Mouse (Mus musculus) lung, embryonic 15.5 days (tissue): ENCODE results near the gene Pgap1. TPM values are rescaled to one million over a fixed set of nuclear protein-coding genes. Genes with fewer than 3 reads are reported as not detected.

Source experiments
- ATAC-seq: fragments of 200-750 bp; cut with Nextera tagmentation; 2 replicates; pipeline ENCODE4 v1.8.0; 2017; ENCODE audit warnings: moderate number of reproducible peaks, borderline replicate concordance; ENCODE audit not compliant: low FRiP score, low TSS enrichment; ENCODE audit errors: extremely low read depth
- H3K27ac ChIP-seq: fragments of 300-500 bp; sonication (generic); 2 replicates; pipeline ENCODE4 v1.5.1; 2015; ENCODE audit warnings: moderate library complexity, mild to moderate bottlenecking, inconsistent platforms
- H3K27me3 ChIP-seq: fragments of 300-500 bp; sonication (generic); 2 replicates; pipeline ENCODE4 v1.6.1; 2015; ENCODE audit warnings: inconsistent platforms
- H3K36me3 ChIP-seq: fragments of 300-500 bp; sonication (generic); 2 replicates; pipeline ENCODE4 v1.6.1; 2015; ENCODE audit warnings: inconsistent platforms
- H3K4me1 ChIP-seq: fragments of 300-500 bp; sonication (generic); 2 replicates; pipeline ENCODE4 v1.6.1; 2015; ENCODE audit warnings: inconsistent platforms
- H3K4me2 ChIP-seq: fragments of 300-500 bp; sonication (generic); 2 replicates; pipeline ENCODE4 v1.6.1; 2015; ENCODE audit warnings: inconsistent platforms, mild to moderate bottlenecking, moderate library complexity
- H3K4me3 ChIP-seq: fragments of 300-500 bp; sonication (generic); 2 replicates; pipeline ENCODE4 v1.5.1; 2015; ENCODE audit warnings: mild to moderate bottlenecking, inconsistent platforms
- H3K9ac ChIP-seq: fragments of 300-500 bp; sonication (generic); 2 replicates; pipeline ENCODE4 v1.6.1; 2015; ENCODE audit warnings: inconsistent platforms
- H3K9me3 ChIP-seq: fragments of 300-500 bp; sonication (generic); 2 replicates; pipeline ENCODE4 v1.6.1; 2016; ENCODE audit warnings: inconsistent platforms
- WGBS: fragments of 180-500 bp; shearing (Covaris S2); methylation state at CpG from one replicate; pipeline ENCODE4 v1.1.7; 2015; 5-methylcytosine and 5-hydroxymethylcytosine counted together
- polyA plus RNA-seq: library from polyadenylated mRNA; unstranded; fragments of >200 nt; fragmentation: Nextera tagmentation; extraction: Ambion mirVana; gene quantifications from 2 replicates; pipeline ENCODE4 v1.2.1, GENCODE M21; 2015

Gene Pgap1
- polyA plus RNA-seq, 1 experiment from 2014 or later: 5.5 TPM

DNA sequence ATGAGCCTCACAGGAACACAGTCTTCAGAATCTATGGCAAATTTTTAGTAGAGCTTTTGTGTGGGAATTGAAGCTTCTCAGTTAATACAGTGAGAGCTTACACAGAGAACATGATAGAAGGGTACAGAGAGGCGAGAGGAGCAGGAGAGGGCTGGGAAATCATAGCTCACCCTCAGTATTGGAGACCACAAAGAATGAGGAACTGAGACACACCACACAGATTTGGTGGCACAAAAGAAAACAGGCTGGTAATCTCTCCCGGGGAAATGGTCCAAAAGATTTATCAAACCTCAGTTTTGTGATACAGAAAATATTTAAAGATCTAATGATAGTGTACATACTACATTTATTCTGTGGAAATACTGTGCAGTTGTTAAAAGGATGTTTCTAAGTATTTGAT is 11.6 kb upstream of the Pgap1 start:
- Histone ChIP-seq H3K27ac (no peak overlapping the region), H3K36me3 (no peaks in the 10 kb centered on the region), H3K9me3 (no peaks in the 10 kb centered on the region), H3K9ac (no peak overlapping the region), H3K4me2 (no peak overlapping the region), H3K4me3 (no peak overlapping the region), H3K27me3 (no peaks in the 10 kb centered on the region), H3K4me1 (no peaks in the 10 kb centered on the region)
- no peak for ATAC-seq
- 71% methylated on average over 2 of the region's 2 CpGs for WGBS

DNA sequence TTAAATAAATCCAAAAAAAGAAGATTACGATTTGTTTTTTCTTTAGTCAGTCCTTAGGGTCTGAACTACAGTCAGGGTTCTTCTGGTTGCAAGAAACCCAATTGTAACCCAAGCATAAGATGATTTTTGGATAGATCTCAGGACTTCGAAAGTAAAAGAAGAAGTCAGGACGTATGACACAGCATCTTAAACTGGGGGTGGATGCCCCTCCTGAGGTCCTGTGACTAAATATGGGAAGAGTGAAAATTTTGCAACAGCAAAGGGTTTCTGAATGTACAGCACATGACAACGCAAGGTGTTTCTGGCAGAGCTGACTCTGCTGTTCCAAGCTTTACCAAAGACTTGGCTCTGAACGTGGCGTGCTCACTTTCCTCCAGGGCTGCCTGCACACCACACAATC is 6.4 kb upstream of the Pgap1 start:
- Histone ChIP-seq H3K9me3 (no peaks in the 10 kb centered on the region), H3K27me3 (no peaks in the 10 kb centered on the region), H3K4me1 (no peaks in the 10 kb centered on the region), H3K27ac (no peak overlapping the region), H3K9ac (no peak overlapping the region), H3K4me3 (no peak overlapping the region), H3K4me2 (no peak overlapping the region), H3K36me3 (no peaks in the 10 kb centered on the region)
- ATAC-seq: no peak
- WGBS: 81% methylated on average over 6 of the region's 6 CpGs

DNA sequence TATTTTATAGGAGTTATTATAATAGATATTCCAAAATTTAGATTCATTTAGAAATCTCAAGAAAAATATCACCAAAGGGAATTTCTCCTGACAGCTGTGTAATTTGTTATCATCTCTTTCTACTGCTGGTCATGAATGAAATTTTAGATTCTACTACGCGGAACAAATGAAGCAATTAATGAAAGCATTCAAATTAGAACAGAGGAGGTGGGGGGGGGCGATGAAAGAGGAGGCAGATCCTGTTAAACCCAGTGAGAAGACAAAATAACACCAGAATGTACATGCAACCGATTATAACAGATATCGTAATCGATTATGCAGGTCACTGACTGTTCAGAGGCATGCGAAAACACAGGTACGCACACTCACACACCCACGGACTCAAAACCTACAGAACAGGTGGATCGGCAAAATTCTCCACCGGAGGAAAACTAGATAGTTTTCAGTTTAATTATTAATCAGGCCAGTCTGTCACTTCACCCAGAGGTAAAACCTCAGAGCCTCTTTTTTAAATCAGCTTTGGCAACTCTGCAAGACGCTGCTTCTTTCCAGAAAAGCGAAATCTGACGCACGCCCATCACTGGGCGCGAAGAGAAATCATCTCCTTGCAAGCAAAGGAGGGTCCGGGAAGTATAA is 780 bp downstream of the Pgap1 start:
- WGBS: 4% methylated on average over 18 of the region's 18 CpGs
- Histone ChIP-seq H3K27ac (peak overlapping the region; percentile 80), H3K4me3 (peak overlapping the region; percentile 80), H3K36me3 (no peaks in the 10 kb centered on the region), H3K4me1 (0 out of 2 replicates have a peak, but pooled peaks cover 3% of the 10 kb centered on the region), H3K4me2 (peak overlapping the region; percentile 97), H3K9ac (peak overlapping the region; percentile 68), H3K27me3 (no peaks in the 10 kb centered on the region), H3K9me3 (no peaks in the 10 kb centered on the region)
- no peak for ATAC-seq

DNA sequence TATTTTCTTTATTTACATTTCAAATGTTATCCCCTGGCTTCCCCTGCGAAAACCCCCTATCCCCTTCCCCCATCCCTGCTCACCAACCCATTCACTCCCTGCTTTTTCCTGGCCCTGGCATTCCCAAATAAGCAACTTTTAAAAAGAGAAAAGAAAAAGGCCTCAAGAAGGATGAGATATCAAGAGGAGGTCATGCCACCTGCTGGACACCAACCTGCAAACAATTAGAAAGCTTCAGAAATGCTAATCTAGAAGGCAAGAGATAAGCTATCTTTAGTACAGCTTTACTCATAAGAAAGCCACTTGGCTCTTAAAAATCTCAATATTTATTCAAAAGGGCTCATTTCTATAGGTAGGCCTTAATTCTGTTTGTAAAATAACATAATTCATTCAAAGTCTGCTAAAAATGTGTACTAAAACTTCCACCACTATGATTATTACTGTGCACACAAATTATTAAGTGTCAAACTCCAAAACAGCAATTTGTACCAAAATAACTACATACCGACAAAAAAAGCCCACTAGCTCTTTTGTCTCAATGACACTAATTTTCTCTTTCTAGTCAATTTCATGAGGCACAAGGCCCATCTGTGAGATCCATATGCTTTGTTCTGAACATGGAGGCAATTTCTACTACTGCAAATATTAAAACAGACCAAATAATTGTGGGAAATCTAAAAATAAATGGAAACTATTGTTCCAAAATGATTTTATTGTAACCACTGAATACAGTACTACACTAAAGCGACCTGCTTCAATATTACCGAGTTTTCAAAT is 1.9 kb downstream of the Pgap1 start:
- no peak overlapping the region for H3K27ac ChIP-seq
- no peaks in the 10 kb centered on the region for H3K36me3 ChIP-seq
- ATAC-seq: no peak
- no peak overlapping the region for H3K4me2 ChIP-seq
- H3K27me3 ChIP-seq: no peaks in the 10 kb centered on the region
- H3K9ac ChIP-seq: no peak overlapping the region
- H3K4me3 ChIP-seq: no peak overlapping the region
- 0 out of 2 replicates have a peak, but pooled peaks cover 3% of the 10 kb centered on the region for H3K4me1 ChIP-seq
- 57% methylated on average over 4 of the region's 4 CpGs for WGBS
- H3K9me3 ChIP-seq: no peaks in the 10 kb centered on the region

DNA sequence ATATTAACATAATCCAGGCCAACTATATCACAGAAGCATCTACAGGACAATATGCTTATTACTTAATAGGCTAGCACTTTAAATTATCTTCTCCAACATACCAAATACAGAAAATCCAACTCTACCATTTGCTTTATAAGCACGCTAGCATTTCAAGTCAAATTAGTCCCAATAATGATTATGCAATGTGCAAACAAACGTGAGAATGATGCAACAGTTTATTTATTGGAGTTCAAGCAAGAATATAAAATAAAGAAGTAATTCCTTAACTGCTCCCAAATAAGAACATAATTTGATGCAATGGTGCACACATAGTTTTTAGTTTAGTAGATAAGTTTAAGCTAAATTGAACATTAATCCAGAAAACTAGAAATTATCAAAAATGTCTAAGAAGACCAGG is 4.9 kb downstream of the Pgap1 start:
- 91% methylated on average over 2 of the region's 2 CpGs for WGBS
- no peak for ATAC-seq
- no peak overlapping the region for H3K4me3 ChIP-seq

DNA sequence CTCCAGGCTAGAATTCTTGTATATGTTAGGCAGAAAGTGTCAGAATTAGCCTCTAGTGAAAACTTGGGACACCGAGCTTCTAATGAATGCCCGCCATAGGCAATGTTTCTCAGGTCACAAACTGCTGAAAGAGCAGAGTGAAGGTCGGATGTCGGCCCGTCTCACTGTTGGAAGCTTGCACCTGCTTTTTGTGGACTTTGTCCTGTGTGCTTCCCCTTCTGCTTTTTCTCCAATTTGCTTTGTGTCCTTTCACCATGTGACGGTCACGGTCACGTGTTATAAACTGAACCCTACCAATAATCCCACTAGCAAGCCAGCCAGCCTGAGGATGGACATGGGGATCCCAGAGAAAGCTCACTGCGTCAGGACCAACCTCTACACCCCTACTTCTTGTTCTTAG is 12.3 kb downstream of the Pgap1 start:
- no peaks in the 10 kb centered on the region for H3K4me1 ChIP-seq
- no peaks in the 10 kb centered on the region for H3K9me3 ChIP-seq
- no peak for ATAC-seq
- H3K27ac ChIP-seq: no peak overlapping the region
- 84% methylated on average over 9 of the region's 9 CpGs for WGBS
- no peak overlapping the region for H3K4me3 ChIP-seq
- H3K4me2 ChIP-seq: no peak overlapping the region
- H3K27me3 ChIP-seq: no peaks in the 10 kb centered on the region
- H3K9ac ChIP-seq: no peak overlapping the region
- peaks cover 8% of the 10 kb centered on the region for H3K36me3 ChIP-seq

More for the DNA sequence above, 4.9 kb downstream of the Pgap1 start:
- Histone ChIP-seq H3K27me3 (no peaks in the 10 kb centered on the region), H3K9me3 (no peaks in the 10 kb centered on the region), H3K9ac (no peak overlapping the region), H3K27ac (no peak overlapping the region), H3K4me2 (no peak overlapping the region), H3K4me1 (0 out of 2 replicates have a peak, but pooled peaks cover 3% of the 10 kb centered on the region), H3K36me3 (peaks cover 3% of the 10 kb centered on the region; the same call in 1 of the 2 replicates)

DNA sequence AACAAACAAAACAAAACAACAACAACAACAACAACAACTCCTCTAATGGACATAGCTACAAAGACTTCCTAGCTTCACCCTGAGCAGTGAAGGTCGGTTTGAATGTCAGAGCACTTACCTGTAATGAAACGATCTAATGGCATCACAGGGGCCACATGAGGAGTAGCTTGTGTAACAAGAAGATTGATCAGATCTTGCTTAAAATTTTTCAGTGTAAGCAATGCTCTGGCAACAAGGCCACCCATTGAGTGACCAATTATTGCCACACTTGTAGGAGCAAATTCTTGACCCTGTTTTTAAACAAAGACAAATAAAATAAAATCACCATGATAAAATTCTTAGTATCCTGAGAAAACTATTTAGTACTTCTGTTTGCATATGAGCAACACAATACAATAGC is 14.6 kb downstream of the Pgap1 start:
- Histone ChIP-seq H3K9ac (no peak overlapping the region), H3K36me3 (peaks cover 12% of the 10 kb centered on the region), H3K4me2 (no peak overlapping the region), H3K4me3 (no peak overlapping the region), H3K9me3 (no peaks in the 10 kb centered on the region), H3K27ac (no peak overlapping the region), H3K4me1 (no peaks in the 10 kb centered on the region), H3K27me3 (no peaks in the 10 kb centered on the region)
- ATAC-seq: no peak
- WGBS: 78% methylated on average over 2 of the region's 2 CpGs

DNA sequence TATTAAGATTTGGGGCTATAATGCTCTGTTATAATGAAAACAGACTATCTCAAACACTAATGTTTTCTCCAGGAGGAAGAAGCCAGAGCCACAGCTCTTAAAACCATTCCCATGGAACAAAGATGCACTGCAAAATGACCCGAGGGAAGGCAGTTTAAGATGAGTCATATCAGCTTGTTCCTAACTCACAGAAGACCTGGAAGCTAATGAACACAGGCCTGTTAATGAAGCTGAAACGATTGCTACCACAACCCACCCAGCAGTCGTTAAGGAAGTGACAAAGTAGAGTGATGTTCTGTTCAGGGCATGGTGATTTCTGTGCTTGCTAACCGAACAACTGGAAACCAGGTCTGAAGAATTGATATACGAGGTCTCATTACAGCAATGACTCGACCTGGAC is 26.3 kb downstream of the Pgap1 start:
- WGBS: 76% methylated on average over 6 of the region's 6 CpGs
- Histone ChIP-seq H3K4me2 (no peak overlapping the region), H3K27me3 (no peaks in the 10 kb centered on the region), H3K36me3 (0 out of 2 replicates have a peak, but pooled peaks cover 4% of the 10 kb centered on the region), H3K9ac (no peak overlapping the region), H3K27ac (no peak overlapping the region), H3K4me1 (no peaks in the 10 kb centered on the region), H3K4me3 (no peak overlapping the region), H3K9me3 (no peaks in the 10 kb centered on the region)
- no peak for ATAC-seq

DNA sequence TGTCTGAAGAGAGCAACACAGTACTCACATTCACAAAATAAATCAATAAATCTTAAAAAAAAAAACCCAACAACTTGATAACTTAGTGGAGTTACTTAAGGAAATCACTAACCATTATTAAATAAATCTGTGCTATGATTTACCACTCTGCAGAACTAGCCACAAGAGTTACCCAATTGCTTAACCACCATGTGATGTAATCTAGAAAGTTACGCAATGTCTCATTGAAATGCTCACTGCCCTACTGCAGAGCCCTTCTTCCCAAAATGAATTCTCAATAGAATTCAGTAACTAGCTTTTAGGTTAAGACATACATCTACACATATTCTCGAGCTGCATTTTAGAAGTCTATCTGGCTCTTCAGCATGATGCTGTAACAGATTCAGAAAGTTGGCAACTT is 33.8 kb downstream of the Pgap1 start:
- Histone ChIP-seq H3K27ac (no peak overlapping the region), H3K36me3 (no peaks in the 10 kb centered on the region), H3K4me3 (no peak overlapping the region), H3K9ac (no peak overlapping the region), H3K4me1 (no peaks in the 10 kb centered on the region), H3K4me2 (no peak overlapping the region), H3K9me3 (no peaks in the 10 kb centered on the region), H3K27me3 (no peaks in the 10 kb centered on the region)
- no peak; the same call in 1 of the 2 replicates for ATAC-seq
- WGBS: 69% methylated on average over 2 of the region's 2 CpGs

DNA sequence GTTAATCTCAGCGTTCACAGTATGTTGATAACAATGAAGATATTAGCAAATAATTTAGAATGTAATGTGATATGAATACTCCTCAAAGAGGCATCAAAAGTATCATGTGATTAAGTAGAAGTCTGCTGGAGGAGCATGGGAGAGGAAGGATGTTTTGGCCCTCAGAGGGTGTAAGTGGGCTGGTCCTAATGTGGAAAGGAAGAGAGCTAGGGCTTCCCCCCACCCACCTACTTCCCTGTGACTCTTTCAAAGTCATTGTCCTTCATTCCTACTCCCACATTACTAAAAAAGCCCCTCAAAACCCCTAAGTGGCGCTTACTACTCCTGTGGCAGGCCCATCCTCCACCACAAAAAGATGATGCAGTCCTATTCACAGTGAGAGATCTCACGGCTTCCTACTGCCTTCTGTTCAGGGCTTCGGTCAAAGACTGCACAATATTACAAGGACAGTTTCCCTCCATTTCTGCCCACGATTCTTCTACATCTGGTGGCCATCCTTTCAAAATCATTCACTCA is 37.4 kb downstream of the Pgap1 start:
- WGBS: 88% methylated on average over 5 of the region's 5 CpGs

DNA sequence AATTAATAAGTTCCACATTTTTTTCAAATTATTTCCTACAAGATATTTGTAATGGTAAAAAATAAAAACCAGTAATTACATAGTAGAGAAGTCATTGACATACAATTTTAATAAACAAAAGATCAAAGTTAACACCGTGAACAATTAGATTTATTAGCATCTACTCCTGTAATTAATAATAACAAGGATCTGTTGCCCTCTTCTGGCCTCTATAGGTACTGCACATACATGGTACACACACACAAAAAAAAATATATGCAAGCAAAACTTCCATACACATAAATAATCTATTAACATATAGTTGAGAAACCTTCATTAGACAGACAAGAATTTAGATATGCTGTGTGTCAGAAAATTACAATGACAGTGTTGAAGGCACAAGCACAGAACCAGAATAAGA is 43.6 kb downstream of the Pgap1 start:
- 83% methylated on average over 1 of the region's 1 CpGs for WGBS
- Histone ChIP-seq H3K27ac (no peak overlapping the region), H3K4me3 (no peak overlapping the region), H3K36me3 (no peaks in the 10 kb centered on the region), H3K27me3 (no peaks in the 10 kb centered on the region), H3K4me1 (no peaks in the 10 kb centered on the region), H3K9ac (no peak overlapping the region), H3K4me2 (no peak overlapping the region), H3K9me3 (no peaks in the 10 kb centered on the region)
- no peak for ATAC-seq

More for the DNA sequence above, 37.4 kb downstream of the Pgap1 start:
- H3K4me2 ChIP-seq: no peak overlapping the region
- no peak overlapping the region for H3K27ac ChIP-seq
- H3K9ac ChIP-seq: no peak overlapping the region
- H3K27me3 ChIP-seq: no peaks in the 10 kb centered on the region
- H3K4me3 ChIP-seq: no peak overlapping the region
- H3K4me1 ChIP-seq: no peaks in the 10 kb centered on the region
- H3K36me3 ChIP-seq: no peaks in the 10 kb centered on the region
- no peak for ATAC-seq
- no peaks in the 10 kb centered on the region for H3K9me3 ChIP-seq

DNA sequence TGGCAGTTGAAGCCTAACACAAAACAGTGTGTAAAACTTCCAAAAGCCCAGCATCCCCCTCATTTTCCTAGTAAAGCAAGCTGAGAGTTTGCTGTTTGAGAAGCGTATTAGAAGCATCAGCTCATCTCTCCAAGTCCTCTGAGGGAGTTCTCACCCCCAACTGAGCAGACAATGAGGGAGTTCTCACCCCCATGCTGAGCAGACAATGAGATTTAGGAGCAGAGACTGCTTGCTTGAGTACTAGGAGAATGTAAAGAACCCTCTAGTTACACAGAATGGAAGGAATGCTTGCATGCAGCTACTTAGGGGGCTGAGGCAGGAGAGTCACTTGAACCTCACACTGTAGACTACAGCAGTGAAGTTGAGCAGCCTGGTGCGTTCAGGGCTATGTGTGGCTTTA is 59.0 kb downstream of the Pgap1 start:
- Histone ChIP-seq H3K4me3 (no peak overlapping the region), H3K27me3 (no peaks in the 10 kb centered on the region), H3K36me3 (peaks cover 2% of the 10 kb centered on the region; the same call in 1 of the 2 replicates), H3K4me1 (no peaks in the 10 kb centered on the region), H3K9ac (no peak overlapping the region), H3K27ac (no peak overlapping the region), H3K4me2 (no peak overlapping the region), H3K9me3 (no peaks in the 10 kb centered on the region)
- no peak for ATAC-seq
- WGBS: 83% methylated on average over 2 of the region's 2 CpGs
